Mouse (Mus musculus) neural tube, embryonic 15.5 days (tissue): ENCODE results near the gene Ssh2. TPM values are rescaled to one million over a fixed set of nuclear protein-coding genes. Genes with fewer than 3 reads are reported as not detected.

ENCODE experiments used
- ATAC-seq: fragments of 200-750 bp; cut with Nextera tagmentation; 2 replicates; pipeline ENCODE4 v1.8.0; 2017; ENCODE audit warnings: mild to moderate bottlenecking, moderate TSS enrichment, moderate library complexity; ENCODE audit not compliant: low FRiP score
- H3K27ac ChIP-seq: fragments of 300-500 bp; sonication (generic); replicated peaks from 2 replicates; pipeline ENCODE4 v1.5.1; 2015; ENCODE audit warnings: mild to moderate bottlenecking, inconsistent platforms
- H3K27me3 ChIP-seq: fragments of 300-500 bp; sonication (generic); replicated peaks from 2 replicates; pipeline ENCODE4 v1.6.1; 2015; ENCODE audit warnings: inconsistent platforms
- H3K36me3 ChIP-seq: fragments of 300-500 bp; sonication (generic); 2 replicates; pipeline ENCODE4 v1.6.1; 2015; ENCODE audit warnings: inconsistent platforms
- H3K4me1 ChIP-seq: fragments of 300-500 bp; sonication (generic); 2 replicates; pipeline ENCODE4 v1.6.1; 2015; ENCODE audit warnings: inconsistent platforms
- H3K4me2 ChIP-seq: fragments of 300-500 bp; sonication (generic); 2 replicates; pipeline ENCODE4 v1.6.1; 2015; ENCODE audit warnings: inconsistent platforms, mild to moderate bottlenecking, moderate library complexity
- H3K4me3 ChIP-seq: fragments of 300-500 bp; sonication (generic); replicated peaks from 2 replicates; pipeline ENCODE4 v1.5.1; 2015; ENCODE audit warnings: mild to moderate bottlenecking, inconsistent platforms
- H3K9ac ChIP-seq: fragments of 300-500 bp; sonication (generic); replicated peaks from 2 replicates; pipeline ENCODE4 v1.6.1; 2015; ENCODE audit warnings: mild to moderate bottlenecking, inconsistent platforms
- H3K9me3 ChIP-seq: fragments of 300-500 bp; sonication (generic); replicated peaks from 2 replicates; pipeline ENCODE4 v1.6.1; 2016; ENCODE audit warnings: inconsistent platforms
- WGBS: fragments of 180-500 bp; shearing (Covaris S2); methylation state at CpG from one replicate; pipeline ENCODE4 v1.1.7; 2015; ENCODE audit warnings: mixed read lengths; 5-methylcytosine and 5-hydroxymethylcytosine counted together
- polyA plus RNA-seq: library from polyadenylated mRNA; unstranded; fragments of >200 nt; fragmentation: Nextera tagmentation; extraction: Ambion mirVana; gene quantifications from 2 replicates; pipeline ENCODE4 v1.2.1, GENCODE M21; 2015

Ssh2 gene
- polyA plus RNA-seq, 1 experiment from 2014 or later: 13.9 TPM

DNA sequence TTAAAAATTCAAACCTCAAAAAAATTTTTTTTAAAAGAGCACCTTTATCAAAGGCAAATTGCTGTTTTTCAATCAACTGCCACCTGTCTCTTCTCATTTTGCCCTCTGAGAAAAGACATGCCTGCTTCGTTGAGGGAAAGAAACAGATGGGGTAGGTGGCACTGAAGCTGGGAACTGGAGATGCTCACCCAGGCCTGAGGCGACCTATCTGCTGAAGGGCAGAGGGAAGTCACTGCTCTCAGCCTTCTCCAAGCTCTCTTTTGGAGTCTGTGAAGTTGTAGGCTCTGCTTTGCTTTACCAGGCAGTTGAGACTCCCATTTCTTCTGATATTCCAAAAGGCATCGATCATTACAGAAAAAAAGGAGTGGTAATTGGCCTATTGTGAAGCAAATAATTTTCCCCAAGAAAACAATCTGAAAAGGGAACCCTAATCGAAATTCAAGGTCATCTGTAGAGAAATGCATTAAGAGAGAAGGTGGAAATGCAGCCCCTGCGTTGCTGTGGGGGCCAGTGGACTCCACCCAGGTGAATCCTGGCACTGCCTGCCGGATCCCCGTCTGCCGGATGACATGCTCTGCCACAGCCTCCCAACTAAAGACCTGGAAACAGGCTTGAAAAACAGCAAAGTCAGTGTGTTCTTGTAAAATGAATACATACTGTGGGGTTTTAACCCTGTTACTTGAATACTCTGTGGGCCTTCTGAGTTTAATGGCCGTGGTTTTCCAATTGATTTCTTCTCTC is 239.9 kb downstream of the Ssh2 start:
- WGBS: 85% methylated on average over 9 of the region's 9 CpGs
- Histone ChIP-seq H3K36me3 (peaks cover 22% of the 10 kb centered on the region), H3K9ac (no peak overlapping the region), H3K9me3 (no peaks in the 10 kb centered on the region), H3K27me3 (peaks cover 12% of the 10 kb centered on the region), H3K27ac (no peak overlapping the region), H3K4me3 (no peak overlapping the region), H3K4me1 (no peaks in the 10 kb centered on the region), H3K4me2 (no peak overlapping the region)
- no peak for ATAC-seq

DNA sequence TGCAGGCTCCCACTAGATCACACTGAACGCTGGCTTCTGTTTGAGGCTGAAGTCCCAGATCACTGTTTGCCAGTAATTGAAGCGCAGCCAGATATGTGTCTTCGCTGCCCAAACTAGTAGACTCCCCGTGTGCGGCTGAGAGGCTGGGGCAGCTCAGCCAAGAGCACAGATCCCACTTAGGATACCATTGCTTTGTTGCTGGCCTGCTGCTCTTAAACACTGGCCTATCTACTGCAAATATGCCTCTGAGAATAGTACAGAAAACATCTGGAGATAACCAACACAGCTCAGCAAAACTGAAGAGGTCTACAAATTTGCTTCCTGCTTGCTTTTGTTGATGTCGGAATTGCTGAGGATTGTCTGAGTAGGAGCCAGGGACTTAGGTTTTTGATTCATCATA is 240.8 kb downstream of the Ssh2 start:
- Histone ChIP-seq H3K9me3 (no peaks in the 10 kb centered on the region), H3K4me3 (no peak overlapping the region), H3K27ac (no peak overlapping the region), H3K36me3 (peaks cover 22% of the 10 kb centered on the region), H3K27me3 (peaks cover 18% of the 10 kb centered on the region), H3K4me2 (no peak overlapping the region), H3K9ac (no peak overlapping the region), H3K4me1 (peaks cover 3% of the 10 kb centered on the region)
- WGBS: 62% methylated on average over 6 of the region's 6 CpGs
- no peak for ATAC-seq

DNA sequence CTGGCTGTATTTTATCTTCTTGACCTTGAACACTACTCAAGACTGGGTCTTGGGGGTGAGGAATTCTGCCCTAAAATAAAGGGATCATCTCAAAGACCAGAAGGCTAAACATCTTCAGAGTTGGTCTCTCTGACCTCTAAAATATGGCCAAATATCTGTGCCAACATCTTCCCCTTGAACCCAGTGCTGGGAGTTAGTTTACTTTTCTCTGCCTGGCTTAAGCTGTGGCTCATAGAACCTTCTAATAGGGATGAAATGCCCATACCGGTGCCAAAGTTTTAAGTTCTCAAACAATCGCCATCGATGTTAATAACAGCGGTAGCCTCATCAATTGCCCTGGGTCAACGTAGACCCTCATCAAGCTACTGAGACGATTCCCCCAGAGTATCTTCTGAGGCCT is 245.8 kb downstream of the Ssh2 start:
- H3K4me1 ChIP-seq: peaks cover 13% of the 10 kb centered on the region
- H3K9me3 ChIP-seq: no peaks in the 10 kb centered on the region
- WGBS: 2% methylated on average over 6 of the region's 6 CpGs
- H3K9ac ChIP-seq: peak overlapping the region; percentile 56
- H3K4me3 ChIP-seq: peak overlapping the region; percentile 53
- ATAC-seq: no peak
- no peaks in the 10 kb centered on the region for H3K36me3 ChIP-seq
- H3K4me2 ChIP-seq: peak overlapping the region; percentile 96
- H3K27ac ChIP-seq: no peak overlapping the region
- peaks cover 60% of the 10 kb centered on the region for H3K27me3 ChIP-seq

DNA sequence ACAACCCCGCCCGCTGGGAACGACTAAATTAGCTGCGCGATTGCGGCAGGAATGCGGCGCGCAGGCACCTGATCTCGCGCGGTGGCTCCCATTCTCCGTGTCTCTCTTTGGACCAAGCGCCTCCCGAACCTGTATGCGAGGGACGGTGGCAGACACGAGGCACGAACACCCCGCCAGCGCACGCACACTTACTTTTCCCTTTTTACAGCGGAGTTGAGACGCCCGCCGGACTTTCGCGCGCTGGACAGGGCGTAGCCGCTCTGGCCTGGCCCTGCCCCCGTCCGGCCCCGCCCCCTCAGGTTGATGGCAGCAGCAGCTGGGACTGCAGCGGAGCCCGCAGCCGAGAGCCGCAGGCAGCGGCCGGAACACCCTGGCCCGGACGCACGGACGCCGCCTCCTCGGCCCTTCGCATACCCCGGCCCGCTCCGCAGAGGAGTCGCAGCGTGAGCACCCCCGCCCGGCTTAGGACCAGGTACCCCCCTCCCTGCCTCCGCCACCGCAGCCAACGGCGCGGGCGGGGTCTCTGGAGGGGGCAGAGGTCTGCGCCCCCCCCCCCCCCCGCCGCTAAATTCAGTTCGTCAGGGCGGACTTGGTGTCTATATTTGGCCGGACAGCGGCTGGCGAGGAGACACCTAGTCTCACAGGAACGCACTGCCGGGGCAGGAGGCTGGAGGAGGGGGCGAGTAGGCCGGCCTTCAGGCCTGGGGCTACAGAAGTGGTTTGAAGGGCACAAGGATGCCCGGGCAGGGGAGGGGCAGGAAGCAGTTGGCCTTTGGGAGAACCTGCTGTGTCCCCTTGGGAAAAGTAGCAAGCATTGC is 246.4 kb downstream of the Ssh2 start, which contains the start of gene Coro6:
Coro6 (plus strand) TSS at position 129 of the 818 bp plus-strand sequence.
- H3K9me3 ChIP-seq: no peaks in the 10 kb centered on the region
- H3K4me2 ChIP-seq: peak within 1 kb of the TSS; percentile 96
- H3K9ac ChIP-seq: peak within 1 kb of the TSS; percentile 56
- 0 out of 2 replicates have a peak, but pooled peaks have one; percentile 50 for ATAC-seq
- H3K4me1 ChIP-seq: peaks cover 13% of the 10 kb centered on the region
- H3K36me3 ChIP-seq: no peaks in the 10 kb centered on the region
- under 1% methylated on average over 69 of the region's 73 CpGs for WGBS
- H3K4me3 ChIP-seq: peak within 1 kb of the TSS; percentile 53
- H3K27ac ChIP-seq: no peak within 1 kb of the TSS
- peaks cover 66% of the 10 kb centered on the region for H3K27me3 ChIP-seq

DNA sequence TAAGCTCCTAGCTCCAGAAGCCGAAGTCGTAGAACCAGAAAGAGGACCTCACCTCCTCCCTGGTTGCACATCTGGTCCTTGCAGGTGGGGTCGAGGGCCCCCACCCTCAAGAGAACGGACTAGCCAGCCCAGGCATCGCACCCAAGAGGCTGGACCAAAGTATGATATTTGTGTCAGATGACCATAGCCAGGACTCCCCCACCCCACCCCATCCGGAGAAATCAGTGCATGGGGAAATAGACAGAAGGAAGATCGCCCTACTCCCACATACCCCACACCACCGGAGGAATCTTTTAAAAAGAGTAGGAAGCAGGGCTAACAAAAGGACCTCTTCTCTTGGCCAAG is 247.0 kb downstream of the Ssh2 start:
- Histone ChIP-seq H3K9ac (no peak overlapping the region), H3K4me3 (peak overlapping the region; percentile 53), H3K4me1 (peaks cover 17% of the 10 kb centered on the region), H3K27me3 (peaks cover 72% of the 10 kb centered on the region), H3K4me2 (peak overlapping the region; percentile 96), H3K9me3 (no peaks in the 10 kb centered on the region), H3K36me3 (no peaks in the 10 kb centered on the region), H3K27ac (no peak overlapping the region)
- 47% methylated on average over 8 of the region's 8 CpGs for WGBS
- ATAC-seq: no peak

DNA sequence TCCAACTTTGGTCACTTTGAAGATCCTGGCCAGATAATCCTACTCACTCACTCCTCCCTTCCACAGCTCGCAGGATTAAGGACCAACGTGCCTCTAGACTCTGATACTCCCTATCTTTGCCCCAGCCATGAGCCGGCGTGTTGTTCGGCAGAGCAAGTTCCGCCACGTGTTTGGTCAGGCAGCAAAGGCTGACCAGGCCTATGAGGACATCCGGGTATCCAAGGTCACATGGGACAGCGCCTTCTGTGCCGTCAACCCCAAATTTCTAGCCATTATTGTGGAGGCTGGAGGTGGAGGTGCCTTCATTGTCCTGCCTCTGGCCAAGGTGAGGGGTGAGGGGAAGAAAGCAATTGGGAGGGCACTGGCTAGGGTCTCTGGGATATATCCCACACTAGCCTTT is 247.7 kb downstream of the Ssh2 start:
- WGBS: 80% methylated on average over 10 of the region's 10 CpGs
- Histone ChIP-seq H3K4me1 (peaks cover 17% of the 10 kb centered on the region), H3K36me3 (no peaks in the 10 kb centered on the region), H3K27me3 (peaks cover 77% of the 10 kb centered on the region), H3K4me2 (no peak overlapping the region), H3K9me3 (no peaks in the 10 kb centered on the region), H3K27ac (no peak overlapping the region), H3K9ac (no peak overlapping the region), H3K4me3 (no peak overlapping the region)
- ATAC-seq: no peak

DNA sequence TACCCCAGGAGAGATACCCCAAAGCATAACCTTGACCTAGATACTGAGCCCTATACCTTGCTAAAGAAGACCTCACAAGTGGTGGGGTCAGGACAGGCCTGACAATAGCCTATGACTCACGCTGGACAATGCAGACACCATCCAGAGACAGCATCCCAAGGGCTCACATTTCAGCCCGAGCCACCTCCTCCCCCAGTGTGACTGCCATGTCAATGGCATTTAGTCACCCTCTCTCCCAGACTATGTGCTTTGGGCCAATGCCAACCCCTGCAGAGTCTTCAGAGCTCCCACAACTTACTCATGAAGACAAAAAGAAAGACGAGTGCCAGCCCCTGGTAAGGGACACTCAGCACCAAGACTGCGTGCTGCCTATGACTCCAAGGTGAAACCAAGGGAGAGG is 248.6 kb downstream of the Ssh2 start:
- Histone ChIP-seq H3K4me2 (no peak overlapping the region), H3K27me3 (peaks cover 78% of the 10 kb centered on the region), H3K36me3 (no peaks in the 10 kb centered on the region), H3K4me1 (peaks cover 17% of the 10 kb centered on the region), H3K9me3 (no peaks in the 10 kb centered on the region), H3K9ac (no peak overlapping the region), H3K4me3 (no peak overlapping the region), H3K27ac (no peak overlapping the region)
- no peak for ATAC-seq
- WGBS: 43% methylated on average over 4 of the region's 4 CpGs

DNA sequence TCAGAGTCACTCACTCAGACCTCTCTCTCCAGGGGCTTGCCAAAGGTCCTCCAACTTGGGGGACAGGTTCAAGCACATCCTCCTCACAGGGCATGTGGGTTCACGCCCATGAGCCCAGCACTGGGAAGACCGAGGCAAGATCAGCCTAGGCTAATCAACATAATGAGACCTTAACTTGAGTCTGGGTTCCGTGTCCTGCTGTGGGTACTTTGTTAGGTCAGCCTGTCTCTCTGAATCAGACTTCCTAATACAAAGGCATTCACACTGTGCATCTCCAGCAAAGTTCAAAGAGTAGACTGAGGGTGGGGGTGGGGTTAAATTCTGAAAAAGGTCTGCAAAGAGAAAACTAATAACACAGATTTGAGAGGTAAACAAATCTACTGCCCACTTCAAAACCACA is 249.0 kb downstream of the Ssh2 start:
- no peaks in the 10 kb centered on the region for H3K9me3 ChIP-seq
- H3K4me1 ChIP-seq: peaks cover 17% of the 10 kb centered on the region
- no peak overlapping the region for H3K4me3 ChIP-seq
- no peak overlapping the region for H3K27ac ChIP-seq
- H3K27me3 ChIP-seq: peaks cover 78% of the 10 kb centered on the region
- 44% methylated on average over 3 of the region's 3 CpGs for WGBS
- peaks cover under 1% of the 10 kb centered on the region; the same call in 1 of the 2 replicates for H3K36me3 ChIP-seq
- H3K9ac ChIP-seq: no peak overlapping the region
- no peak overlapping the region for H3K4me2 ChIP-seq
- ATAC-seq: no peak

DNA sequence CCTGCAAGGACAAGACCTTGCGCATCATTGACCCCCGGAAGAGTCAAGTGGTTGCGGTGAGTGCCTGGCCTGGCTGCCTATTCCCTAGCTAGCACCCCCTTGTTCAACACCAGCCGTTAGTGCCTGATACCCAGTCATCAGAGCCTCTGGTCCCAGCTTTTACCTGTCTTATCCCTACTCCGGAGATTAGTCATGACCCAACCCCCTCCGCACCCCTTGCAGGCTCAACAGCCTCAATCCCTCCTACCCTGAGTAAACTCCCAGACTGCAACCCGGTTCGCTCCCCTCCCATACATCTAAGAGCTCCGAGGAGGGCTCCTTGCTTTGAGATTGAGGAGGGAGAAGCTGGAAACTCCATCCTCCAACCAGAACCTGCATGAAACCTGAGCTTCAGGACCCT is 250.5 kb downstream of the Ssh2 start:
- ATAC-seq: no peak
- WGBS: 38% methylated on average over 9 of the region's 9 CpGs
- Histone ChIP-seq H3K36me3 (peaks cover 14% of the 10 kb centered on the region), H3K4me1 (peaks cover 17% of the 10 kb centered on the region), H3K27me3 (peaks cover 67% of the 10 kb centered on the region), H3K27ac (no peak overlapping the region), H3K9ac (no peak overlapping the region), H3K9me3 (no peaks in the 10 kb centered on the region), H3K4me3 (no peak overlapping the region), H3K4me2 (no peak overlapping the region)

DNA sequence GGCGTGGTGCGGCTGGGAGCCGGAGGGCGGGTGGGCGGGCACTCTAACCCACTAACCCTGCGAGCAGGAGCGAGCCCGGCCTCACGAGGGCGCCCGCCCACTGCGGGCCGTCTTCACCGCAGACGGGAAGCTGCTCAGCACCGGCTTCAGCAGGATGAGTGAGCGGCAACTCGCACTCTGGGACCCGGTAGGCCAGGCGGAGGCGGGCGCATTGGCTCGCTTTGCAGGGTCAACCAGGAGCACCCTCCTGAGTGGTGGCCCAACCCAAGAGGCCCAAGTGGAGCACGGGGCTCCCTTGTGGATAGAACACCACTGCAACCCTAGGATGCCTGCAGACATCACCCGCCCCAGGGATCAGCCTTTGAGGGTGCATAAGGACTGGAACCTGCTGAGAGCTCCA is 251.1 kb downstream of the Ssh2 start:
- Histone ChIP-seq H3K27me3 (peaks cover 62% of the 10 kb centered on the region), H3K4me2 (no peak overlapping the region), H3K9me3 (no peaks in the 10 kb centered on the region), H3K4me1 (peaks cover 11% of the 10 kb centered on the region), H3K9ac (no peak overlapping the region), H3K4me3 (no peak overlapping the region), H3K36me3 (peaks cover 20% of the 10 kb centered on the region), H3K27ac (no peak overlapping the region)
- 5% methylated on average over 25 of the region's 25 CpGs for WGBS
- ATAC-seq: no peak

DNA sequence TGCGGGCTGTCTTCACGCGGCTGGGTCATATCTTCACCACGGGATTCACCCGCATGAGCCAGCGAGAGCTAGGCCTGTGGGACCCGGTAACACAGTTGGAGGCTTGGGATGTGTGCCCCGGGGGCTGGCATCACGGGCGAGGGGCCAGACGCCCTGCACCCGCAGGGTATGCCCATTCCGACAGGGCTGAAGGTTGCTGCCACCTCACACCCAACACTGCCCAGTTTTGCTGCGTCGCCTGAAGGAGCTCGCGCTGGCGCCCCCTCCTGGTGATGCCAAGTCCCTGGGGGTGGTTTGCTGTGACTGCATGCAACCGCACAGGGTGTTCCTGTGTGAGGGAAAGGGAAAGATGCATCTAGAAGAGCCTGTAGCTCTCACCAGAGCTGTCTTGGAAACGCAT is 251.7 kb downstream of the Ssh2 start:
- Histone ChIP-seq H3K4me1 (peaks cover 5% of the 10 kb centered on the region), H3K4me2 (peak overlapping the region; percentile 30; the same call in 1 of the 2 replicates), H3K27ac (no peak overlapping the region), H3K36me3 (peaks cover 26% of the 10 kb centered on the region), H3K27me3 (peaks cover 59% of the 10 kb centered on the region), H3K4me3 (no peak overlapping the region), H3K9me3 (no peaks in the 10 kb centered on the region), H3K9ac (no peak overlapping the region)
- ATAC-seq: no peak
- WGBS: 13% methylated on average over 20 of the region's 20 CpGs

DNA sequence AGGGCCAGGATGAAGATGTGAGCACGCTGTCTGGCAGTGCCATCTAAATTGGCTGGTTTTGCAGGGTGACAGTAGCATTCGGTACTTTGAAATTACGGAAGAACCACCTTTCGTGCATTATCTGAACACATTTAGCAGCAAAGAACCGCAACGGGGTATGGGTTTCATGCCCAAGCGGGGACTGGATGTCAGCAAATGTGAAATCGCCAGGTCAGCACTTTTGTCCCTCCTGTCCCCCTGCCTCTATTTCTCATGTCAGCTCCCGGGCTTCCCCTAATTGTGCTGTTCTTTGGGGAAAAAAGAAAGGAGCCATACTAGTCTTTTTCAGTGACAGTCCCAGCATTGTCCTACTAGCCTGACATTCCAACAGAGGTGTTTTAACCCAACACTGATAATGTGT is 252.3 kb downstream of the Ssh2 start:
- 82% methylated on average over 9 of the region's 9 CpGs for WGBS

More for the DNA sequence above, 252.3 kb downstream of the Ssh2 start:
- Histone ChIP-seq H3K4me1 (peaks cover 4% of the 10 kb centered on the region; the same call in 1 of the 2 replicates), H3K4me2 (no peak overlapping the region), H3K9ac (no peak overlapping the region), H3K9me3 (no peaks in the 10 kb centered on the region), H3K36me3 (peaks cover 29% of the 10 kb centered on the region), H3K27me3 (peaks cover 54% of the 10 kb centered on the region), H3K27ac (no peak overlapping the region), H3K4me3 (no peak overlapping the region)
- ATAC-seq: no peak
